Mouse (Mus musculus) embryonic facial prominence, embryonic 11.5 days (tissue): Measurements from ENCODE around the gene Lrtm2. TPM values are rescaled to one million over a fixed set of nuclear protein-coding genes. Genes with fewer than 3 reads are reported as not detected.
A peak's percentile ranks its signal among the peaks of the same experiment; 100 is the strongest.

Experiments used
- ATAC-seq: fragments of 200-750 bp; cut with Nextera tagmentation; replicated peaks from 2 replicates; pipeline ENCODE4 v1.8.0; 2017; ENCODE audit warnings: low read depth; ENCODE audit not compliant: insufficient number of reproducible peaks, low FRiP score, low TSS enrichment
- DNase-seq: peaks from one replicate; pipeline ENCODE4 v3.0.0-alpha.2; 2015; ENCODE audit warnings: low spot score
- H3K27ac ChIP-seq: fragments of 300-500 bp; sonication (generic); replicated peaks from 2 replicates; pipeline ENCODE4 v1.5.1; 2014; ENCODE audit warnings: mild to moderate bottlenecking, low read depth, low read length, control low read depth
- H3K27me3 ChIP-seq: fragments of 300-500 bp; sonication (generic); 2 replicates; pipeline ENCODE4 v1.6.1; 2014; ENCODE audit warnings: mild to moderate bottlenecking, low read length, moderate library complexity, mixed read lengths; ENCODE audit not compliant: control insufficient read depth, insufficient read depth
- H3K36me3 ChIP-seq: fragments of 300-500 bp; sonication (generic); replicated peaks from 2 replicates; pipeline ENCODE4 v1.6.1; 2014; ENCODE audit warnings: low read depth, mild to moderate bottlenecking, low read length, moderate library complexity, mixed read lengths; ENCODE audit not compliant: control insufficient read depth, insufficient read depth
- H3K4me1 ChIP-seq: fragments of 300-500 bp; sonication (generic); 2 replicates; pipeline ENCODE4 v1.6.1; 2014; ENCODE audit warnings: low read length, mixed read lengths; ENCODE audit not compliant: control insufficient read depth, insufficient read depth
- H3K4me2 ChIP-seq: fragments of 300-500 bp; sonication (generic); 2 replicates; pipeline ENCODE4 v1.6.1; 2014; ENCODE audit warnings: low read depth, mild to moderate bottlenecking, control low read depth, low read length, moderate library complexity
- H3K4me3 ChIP-seq: fragments of 300-500 bp; sonication (generic); 2 replicates; pipeline ENCODE4 v1.5.1; 2014; ENCODE audit warnings: low read depth, low read length, control low read depth
- H3K9ac ChIP-seq: fragments of 300-500 bp; sonication (generic); replicated peaks from 2 replicates; pipeline ENCODE4 v1.6.1; 2014; ENCODE audit warnings: mild to moderate bottlenecking, control low read depth, low read length
- H3K9me3 ChIP-seq: fragments of 300-500 bp; sonication (generic); replicated peaks from 2 replicates; pipeline ENCODE4 v1.6.1; 2016; ENCODE audit warnings: mild to moderate bottlenecking, low read length, inconsistent platforms, mixed read lengths; ENCODE audit not compliant: control insufficient read depth
- WGBS: fragments of 180-500 bp; shearing (Covaris S2); extraction: QIAGEN DNeasy Blood & Tissue Kit; methylation state at CpG from one replicate; pipeline ENCODE4 v1.1.7; 2014; 5-methylcytosine and 5-hydroxymethylcytosine counted together
- polyA plus RNA-seq: library from polyadenylated mRNA; unstranded; fragments of >200 nt; fragmentation: Nextera tagmentation; extraction: Ambion mirVana; gene quantifications from 2 replicates; pipeline ENCODE4 v1.2.1, GENCODE M21; 2014

Lrtm2 gene
- polyA plus RNA-seq, 1 experiment from 2014 or later, result not detected

- Histone ChIP-seq H3K9ac (no peak overlapping the region), H3K4me1 (no peaks in the 10 kb centered on the region), H3K9me3 (no peaks in the 10 kb centered on the region), H3K27ac (no peak overlapping the region), H3K4me2 (no peak overlapping the region), H3K4me3 (no peak overlapping the region), H3K27me3 (no peaks in the 10 kb centered on the region), H3K36me3 (no peaks in the 10 kb centered on the region)
- DNase-seq (peak; percentile 94), ATAC-seq (no peak)
- 0% methylated on average over 1 of the region's 1 CpGs for WGBS
Observed at GRCm38 (mm10) chr6:119348234-119348633, 17.7 kb upstream of the Lrtm2 start.

GRCm38 (mm10) chr6:119347813-119348212, 17.2 kb upstream of the Lrtm2 start:
- ATAC-seq, result no peak
- no peak overlapping the region for H3K4me3 ChIP-seq

GRCm38 (mm10) chr6:119346257-119346656, 15.7 kb upstream of the Lrtm2 start:
- DNase-seq (no peak), ATAC-seq (no peak)
- Histone ChIP-seq H3K4me1 (no peaks in the 10 kb centered on the region), H3K9ac (no peak overlapping the region), H3K27me3 (no peaks in the 10 kb centered on the region), H3K4me2 (no peak overlapping the region), H3K27ac (no peak overlapping the region), H3K36me3 (no peaks in the 10 kb centered on the region), H3K9me3 (no peaks in the 10 kb centered on the region), H3K4me3 (no peak overlapping the region)
- 60% methylated on average over 10 of the region's 10 CpGs for WGBS

More at GRCm38 (mm10) chr6:119347813-119348212, 17.2 kb upstream of the Lrtm2 start:
- WGBS, result 79% methylated on average over 5 of the region's 5 CpGs
- no peaks in the 10 kb centered on the region for H3K9me3 ChIP-seq
- no peak overlapping the region for H3K9ac ChIP-seq
- no peaks in the 10 kb centered on the region for H3K27me3 ChIP-seq
- H3K4me1 ChIP-seq, result no peaks in the 10 kb centered on the region
- no peak for DNase-seq
- no peaks in the 10 kb centered on the region for H3K36me3 ChIP-seq
- no peak overlapping the region for H3K4me2 ChIP-seq
- no peak overlapping the region for H3K27ac ChIP-seq

- ATAC-seq (no peak), DNase-seq (peak; percentile 54)
- no peak overlapping the region for H3K27ac ChIP-seq
Observed at GRCm38 (mm10) chr6:119341409-119341808, 10.8 kb upstream of the Lrtm2 start.

GRCm38 (mm10) chr6:119338121-119338912, 7.8 kb upstream of the Lrtm2 start:
- Histone ChIP-seq H3K4me2 (no peak overlapping the region), H3K9me3 (no peaks in the 10 kb centered on the region), H3K27ac (no peak overlapping the region), H3K9ac (no peak overlapping the region), H3K27me3 (no peaks in the 10 kb centered on the region), H3K36me3 (no peaks in the 10 kb centered on the region), H3K4me3 (no peak overlapping the region), H3K4me1 (no peaks in the 10 kb centered on the region)
- WGBS, result 26% methylated on average over 11 of the region's 11 CpGs
- DNase-seq (no peak), ATAC-seq (no peak)

More at GRCm38 (mm10) chr6:119341409-119341808, 10.8 kb upstream of the Lrtm2 start:
- Histone ChIP-seq H3K9ac (no peak overlapping the region), H3K4me1 (no peaks in the 10 kb centered on the region), H3K4me2 (no peak overlapping the region), H3K27me3 (no peaks in the 10 kb centered on the region), H3K4me3 (no peak overlapping the region), H3K9me3 (no peaks in the 10 kb centered on the region), H3K36me3 (no peaks in the 10 kb centered on the region)

GRCm38 (mm10) chr6:119337287-119337686, 6.7 kb upstream of the Lrtm2 start:
- peaks cover 3% of the 10 kb centered on the region; the same call in 1 of the 2 replicates for H3K27me3 ChIP-seq
- no peak overlapping the region for H3K4me3 ChIP-seq
- no peaks in the 10 kb centered on the region for H3K9me3 ChIP-seq
- no peak overlapping the region for H3K9ac ChIP-seq
- DNase-seq, result no peak
- no peak overlapping the region for H3K4me2 ChIP-seq
- WGBS, result 59% methylated on average over 3 of the region's 3 CpGs
- H3K36me3 ChIP-seq, result no peaks in the 10 kb centered on the region
- no peak for ATAC-seq
- no peaks in the 10 kb centered on the region for H3K4me1 ChIP-seq
- H3K27ac ChIP-seq, result no peak overlapping the region

GRCm38 (mm10) chr6:119336124-119336523, 5.6 kb upstream of the Lrtm2 start:
- no peaks in the 10 kb centered on the region for H3K9me3 ChIP-seq
- WGBS, result 80% methylated on average over 7 of the region's 7 CpGs
- H3K4me3 ChIP-seq, result no peak overlapping the region
- ATAC-seq (no peak), DNase-seq (no peak)
- H3K9ac ChIP-seq, result no peak overlapping the region
- H3K27me3 ChIP-seq, result peaks cover 3% of the 10 kb centered on the region; the same call in 1 of the 2 replicates
- H3K4me2 ChIP-seq, result no peak overlapping the region
- H3K4me1 ChIP-seq, result no peaks in the 10 kb centered on the region
- H3K36me3 ChIP-seq, result no peaks in the 10 kb centered on the region
- H3K27ac ChIP-seq, result no peak overlapping the region

- Histone ChIP-seq H3K4me1 (no peaks in the 10 kb centered on the region; the same call in 1 of the 2 replicates), H3K9ac (no peak overlapping the region), H3K27ac (no peak overlapping the region), H3K4me2 (no peak overlapping the region), H3K36me3 (no peaks in the 10 kb centered on the region), H3K9me3 (no peaks in the 10 kb centered on the region), H3K27me3 (peaks cover 24% of the 10 kb centered on the region), H3K4me3 (no peak overlapping the region)
- ATAC-seq (no peak), DNase-seq (no peak)
- 43% methylated on average over 3 of the region's 3 CpGs for WGBS
Observed at GRCm38 (mm10) chr6:119333831-119334230, 3.3 kb upstream of the Lrtm2 start.
